Mouse (Mus musculus) liver, adult 2 months (tissue): ENCODE measurements around the gene Sdhaf1.

Experiments used
- CTCF ChIP-seq: fragments of 200-500 bp; IDR thresholded peaks from 2 replicates; pipeline ENCODE4 v1.5.1; 2011; ENCODE audit warnings: low read depth, low read length, control low read depth
- POLR2A ChIP-seq: fragments of 200-500 bp; IDR thresholded peaks from 2 replicates; pipeline ENCODE4 v1.6.1; 2011; ENCODE audit warnings: low read length, control low read depth; ENCODE audit not compliant: insufficient read depth; ENCODE audit errors: extremely low read depth

- TF ChIP-seq CTCF (no peak), POLR2A (peak; percentile 92)
Observed at GRCm38 (mm10) chr7:30322285-30322667, 1.4 kb downstream of the Sdhaf1 start.
